Mouse (Mus musculus): ENCODE results near the gene Trio. TPM values are rescaled to one million over a fixed set of nuclear protein-coding genes. Genes with fewer than 3 reads are reported as not detected.

The Trio gene
- polyA plus RNA-seq, 1 experiment from 2014 or later, result 15.9 TPM

GRCm38 (mm10) chr15:28029371-28029770 lies 3.7 kb upstream of the Trio start:
- Histone ChIP-seq H3K4me3 (replicated peaks) (no peak overlapping the region), H3K27me3 (replicated peaks) (no peaks in the 10 kb centered on the region), H3K4me2 (replicated peaks) (no peak overlapping the region), H3K27ac (no peak overlapping the region), H3K9me3 (no peaks in the 10 kb centered on the region), H3K9ac (no peak overlapping the region), H3K4me1 (replicated peaks) (no peaks in the 10 kb centered on the region), H3K36me3 (no peaks in the 10 kb centered on the region)
- ATAC-seq, result no peak
- 87% methylated on average over 7 of the region's 7 CpGs for WGBS

GRCm38 (mm10) chr15:28028542-28028941 lies 2.9 kb upstream of the Trio start:
- no peaks in the 10 kb centered on the region for H3K9me3 ChIP-seq
- no peaks in the 10 kb centered on the region for H3K27me3 ChIP-seq (replicated peaks)
- no peak overlapping the region for H3K4me2 ChIP-seq (replicated peaks)
- H3K9ac ChIP-seq, result no peak overlapping the region
- H3K4me3 ChIP-seq (replicated peaks), result no peak overlapping the region
- 95% methylated on average over 6 of the region's 6 CpGs for WGBS
- no peaks in the 10 kb centered on the region for H3K36me3 ChIP-seq
- H3K27ac ChIP-seq, result no peak overlapping the region
- ATAC-seq, result no peak
- H3K4me1 ChIP-seq (replicated peaks), result 0 out of 2 replicates have a peak, but pooled peaks cover 1% of the 10 kb centered on the region

- under 1% methylated on average over 18 of the region's 18 CpGs for WGBS
- Histone ChIP-seq H3K27ac (peak overlapping the region; percentile 25; the same call in 1 of the 2 replicates), H3K4me1 (replicated peaks) (peaks cover 19% of the 10 kb centered on the region), H3K4me2 (replicated peaks) (peak overlapping the region; percentile 83), H3K4me3 (replicated peaks) (peak overlapping the region; percentile 90), H3K36me3 (no peaks in the 10 kb centered on the region), H3K9ac (peak overlapping the region; percentile 37), H3K9me3 (no peaks in the 10 kb centered on the region), H3K27me3 (replicated peaks) (no peaks in the 10 kb centered on the region)
- ATAC-seq, result no peak
These were observed 476 bp upstream of the Trio start for GRCm38 (mm10) chr15:28026167-28026481.

GRCm38 (mm10) chr15:28024965-28025338 lies 696 bp downstream of the Trio start:
- peak overlapping the region; percentile 95 for H3K9ac ChIP-seq
- H3K27me3 ChIP-seq (replicated peaks), result no peaks in the 10 kb centered on the region
- H3K4me3 ChIP-seq (replicated peaks), result peak overlapping the region; percentile 90
- peak overlapping the region; percentile 98 for H3K27ac ChIP-seq
- H3K9me3 ChIP-seq, result no peaks in the 10 kb centered on the region
- peaks cover 27% of the 10 kb centered on the region for H3K4me1 ChIP-seq (replicated peaks)
- WGBS, result 0% methylated on average over 54 of the region's 54 CpGs
- ATAC-seq, result peak; percentile 23
- no peaks in the 10 kb centered on the region for H3K36me3 ChIP-seq
- H3K4me2 ChIP-seq (replicated peaks), result peak overlapping the region; percentile 83

- no peaks in the 10 kb centered on the region for H3K27me3 ChIP-seq (replicated peaks)
- H3K4me2 ChIP-seq (replicated peaks), result peak overlapping the region; percentile 83
- WGBS, result under 1% methylated on average over 72 of the region's 81 CpGs
- peak overlapping the region; percentile 95 for H3K9ac ChIP-seq
- no peaks in the 10 kb centered on the region for H3K9me3 ChIP-seq
- H3K4me3 ChIP-seq (replicated peaks), result peak overlapping the region; percentile 90
- H3K4me1 ChIP-seq (replicated peaks), result peaks cover 34% of the 10 kb centered on the region
- H3K27ac ChIP-seq, result peak overlapping the region; percentile 98
- H3K36me3 ChIP-seq, result no peaks in the 10 kb centered on the region
- peak; percentile 56 for ATAC-seq
These were observed 1.4 kb downstream of the Trio start for GRCm38 (mm10) chr15:28024031-28024964.

- Histone ChIP-seq H3K4me2 (replicated peaks) (peak overlapping the region; percentile 26), H3K4me3 (replicated peaks) (no peak overlapping the region), H3K36me3 (no peaks in the 10 kb centered on the region), H3K27me3 (replicated peaks) (no peaks in the 10 kb centered on the region), H3K27ac (no peak overlapping the region), H3K4me1 (replicated peaks) (peaks cover 38% of the 10 kb centered on the region), H3K9me3 (no peaks in the 10 kb centered on the region), H3K9ac (peak overlapping the region; percentile 10; the same call in 1 of the 2 replicates)
- no peak for ATAC-seq
- WGBS, result 15% methylated on average over 15 of the region's 15 CpGs
These were observed 3.9 kb downstream of the Trio start for GRCm38 (mm10) chr15:28021591-28022209.

- no peak overlapping the region for H3K4me2 ChIP-seq (replicated peaks)
- ATAC-seq, result peak; percentile 67
- H3K27ac ChIP-seq, result peak overlapping the region; percentile 34; the same call in 1 of the 2 replicates
- no peaks in the 10 kb centered on the region for H3K9me3 ChIP-seq
- H3K4me1 ChIP-seq (replicated peaks), result peaks cover 38% of the 10 kb centered on the region
- H3K27me3 ChIP-seq (replicated peaks), result no peaks in the 10 kb centered on the region
- 36% methylated on average over 7 of the region's 7 CpGs for WGBS
- no peak overlapping the region for H3K9ac ChIP-seq
- no peaks in the 10 kb centered on the region for H3K36me3 ChIP-seq
- no peak overlapping the region for H3K4me3 ChIP-seq (replicated peaks)
These were observed 6.1 kb downstream of the Trio start for GRCm38 (mm10) chr15:28019393-28020070.

GRCm38 (mm10) chr15:28007516-28007915 lies 18.1 kb downstream of the Trio start:
- ATAC-seq, result no peak

GRCm38 (mm10) chr15:28004192-28004767 lies 21.4 kb downstream of the Trio start:
- peak; percentile 66 for ATAC-seq
- Histone ChIP-seq H3K4me2 (replicated peaks) (0 out of 2 replicates have a peak overlapping the region, but pooled peaks have one; percentile 7), H3K27me3 (replicated peaks) (no peaks in the 10 kb centered on the region), H3K4me1 (replicated peaks) (peaks cover 40% of the 10 kb centered on the region), H3K9me3 (no peaks in the 10 kb centered on the region), H3K4me3 (replicated peaks) (no peak overlapping the region), H3K36me3 (no peaks in the 10 kb centered on the region), H3K9ac (no peak overlapping the region), H3K27ac (0 out of 2 replicates have a peak overlapping the region, but pooled peaks have one; percentile 22)
- WGBS, result 43% methylated on average over 5 of the region's 5 CpGs

More at GRCm38 (mm10) chr15:28007516-28007915, 18.1 kb downstream of the Trio start:
- Histone ChIP-seq H3K9ac (no peak overlapping the region), H3K27ac (no peak overlapping the region), H3K4me3 (replicated peaks) (no peak overlapping the region), H3K27me3 (replicated peaks) (no peaks in the 10 kb centered on the region), H3K4me1 (replicated peaks) (peaks cover 35% of the 10 kb centered on the region), H3K36me3 (no peaks in the 10 kb centered on the region), H3K9me3 (no peaks in the 10 kb centered on the region), H3K4me2 (replicated peaks) (no peak overlapping the region)
- WGBS, result 73% methylated on average over 3 of the region's 3 CpGs

GRCm38 (mm10) chr15:28002515-28002914 lies 23.1 kb downstream of the Trio start:
- no peak for ATAC-seq
- no peak overlapping the region for H3K27ac ChIP-seq
- H3K36me3 ChIP-seq, result no peaks in the 10 kb centered on the region
- H3K9ac ChIP-seq, result no peak overlapping the region
- no peak overlapping the region for H3K4me2 ChIP-seq (replicated peaks)
- 79% methylated on average over 3 of the region's 3 CpGs for WGBS
- H3K4me3 ChIP-seq (replicated peaks), result no peak overlapping the region
- H3K27me3 ChIP-seq (replicated peaks), result no peaks in the 10 kb centered on the region
- H3K9me3 ChIP-seq, result no peaks in the 10 kb centered on the region
- peaks cover 46% of the 10 kb centered on the region for H3K4me1 ChIP-seq (replicated peaks)

- 31% methylated on average over 4 of the region's 4 CpGs for WGBS
- H3K4me3 ChIP-seq (replicated peaks), result no peak overlapping the region
- peak overlapping the region; percentile 56 for H3K27ac ChIP-seq
- no peaks in the 10 kb centered on the region for H3K27me3 ChIP-seq (replicated peaks)
- peak overlapping the region; percentile 6; the same call in 1 of the 2 replicates for H3K4me2 ChIP-seq (replicated peaks)
- H3K4me1 ChIP-seq (replicated peaks), result peaks cover 44% of the 10 kb centered on the region
- no peaks in the 10 kb centered on the region for H3K9me3 ChIP-seq
- H3K9ac ChIP-seq, result no peak overlapping the region
- peak; percentile 67 for ATAC-seq
- H3K36me3 ChIP-seq, result no peaks in the 10 kb centered on the region
These were observed 24.3 kb downstream of the Trio start for GRCm38 (mm10) chr15:28001299-28001698.
